Mouse (Mus musculus): ENCODE measurements around the gene Tigd4. TPM values are rescaled to one million over a fixed set of nuclear protein-coding genes. Genes with fewer than 3 reads are reported as not detected.

The Tigd4 gene
- polyA plus RNA-seq, 1 experiment from 2014 or later, result not detected

GRCm38 (mm10) chr3:84586736-84587135 lies 6.6 kb upstream of the Tigd4 start:
- Histone ChIP-seq H3K9me3 (no peaks in the 10 kb centered on the region), H3K27me3 (ENCODE audit: insufficient read depth, poor library complexity, severe bottlenecking) (no peaks in the 10 kb centered on the region), H3K4me1 (peaks cover 23% of the 10 kb centered on the region), H3K4me3 (no peak overlapping the region), H3K27ac (peak overlapping the region; percentile 37; the same call in 1 of the 2 replicates), H3K36me3 (no peaks in the 10 kb centered on the region)
- no peak for DNase-seq (ENCODE audit: low spot score)
- WGBS, result 26% methylated on average over 5 of the region's 5 CpGs

DNA sequence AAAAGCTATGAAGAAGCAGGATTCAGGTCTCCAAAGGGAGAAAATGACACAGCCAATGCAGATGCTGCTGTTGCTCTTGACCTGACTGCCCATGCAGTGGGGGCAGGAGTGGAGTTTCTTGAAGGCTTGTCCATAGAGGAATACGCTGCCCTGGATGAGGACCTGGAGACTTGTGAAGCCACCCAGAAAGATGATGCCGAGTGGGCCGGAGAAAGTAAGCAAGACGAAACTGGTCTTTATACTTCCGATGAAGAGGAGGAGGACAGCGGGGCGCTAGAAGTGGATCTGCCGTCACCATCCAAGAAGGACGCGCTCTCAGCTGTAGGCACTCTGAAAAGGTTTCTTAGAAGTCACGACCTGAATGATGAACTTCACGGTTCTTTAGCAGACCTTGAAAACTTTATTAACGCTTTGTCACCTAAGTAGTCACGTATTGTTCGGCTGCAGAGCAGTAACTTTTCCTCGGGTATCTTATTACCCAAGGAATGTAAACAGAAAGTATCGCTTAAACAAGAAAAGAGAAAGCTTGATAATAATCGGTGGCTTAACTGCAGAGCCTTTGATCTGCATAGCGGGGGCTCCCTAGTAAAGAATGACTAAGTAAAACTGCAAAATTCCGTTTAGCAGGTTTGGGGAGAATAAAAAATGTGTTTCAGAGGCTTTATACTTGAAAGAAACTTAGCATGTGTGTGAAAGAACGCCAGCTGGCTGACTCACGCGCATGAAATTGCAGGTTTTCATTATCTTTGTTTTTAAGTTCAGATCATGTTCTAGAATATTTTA lies 1.7 kb downstream of the Tigd4 start:
- peak overlapping the region; percentile 53 for H3K4me3 ChIP-seq
- H3K36me3 ChIP-seq, result no peaks in the 10 kb centered on the region
- DNase-seq (ENCODE audit: low spot score), result no peak
- H3K27ac ChIP-seq, result peak overlapping the region; percentile 31; the same call in 1 of the 2 replicates
- 0 out of 2 replicates have a peak, but pooled peaks cover 4% of the 10 kb centered on the region for H3K4me1 ChIP-seq
- 5% methylated on average over 23 of the region's 23 CpGs for WGBS
- H3K9me3 ChIP-seq, result no peaks in the 10 kb centered on the region
- 0 out of 2 replicates have a peak, but pooled peaks cover 6% of the 10 kb centered on the region for H3K27me3 ChIP-seq (ENCODE audit: insufficient read depth, poor library complexity, severe bottlenecking)

GRCm38 (mm10) chr3:84595677-84596234 lies 2.4 kb downstream of the Tigd4 start:
- H3K4me3 ChIP-seq, result peak overlapping the region; percentile 53; the same call in 1 of the 2 replicates
- DNase-seq (ENCODE audit: low spot score), result no peak
- no peak overlapping the region for H3K27ac ChIP-seq
- WGBS, result 43% methylated on average over 5 of the region's 5 CpGs
- H3K36me3 ChIP-seq, result no peaks in the 10 kb centered on the region
- 0 out of 2 replicates have a peak, but pooled peaks cover 6% of the 10 kb centered on the region for H3K27me3 ChIP-seq (ENCODE audit: insufficient read depth, poor library complexity, severe bottlenecking)
- H3K9me3 ChIP-seq, result no peaks in the 10 kb centered on the region
- H3K4me1 ChIP-seq, result 0 out of 2 replicates have a peak, but pooled peaks cover 4% of the 10 kb centered on the region

- Histone ChIP-seq H3K27ac (no peak overlapping the region), H3K4me3 (no peak overlapping the region), H3K9me3 (no peaks in the 10 kb centered on the region), H3K27me3 (ENCODE audit: insufficient read depth, poor library complexity, severe bottlenecking) (peaks cover 6% of the 10 kb centered on the region; the same call in 1 of the 2 replicates), H3K4me1 (0 out of 2 replicates have a peak, but pooled peaks cover 4% of the 10 kb centered on the region), H3K36me3 (no peaks in the 10 kb centered on the region)
- 79% methylated on average over 6 of the region's 6 CpGs for WGBS
- no peak for DNase-seq (ENCODE audit: low spot score)
Measured at GRCm38 (mm10) chr3:84597996-84598734, 4.8 kb downstream of the Tigd4 start.

- 0 out of 2 replicates have a peak, but pooled peaks cover 4% of the 10 kb centered on the region for H3K4me1 ChIP-seq
- H3K36me3 ChIP-seq, result no peaks in the 10 kb centered on the region
- no peak overlapping the region for H3K4me3 ChIP-seq
- H3K27ac ChIP-seq, result no peak overlapping the region
- 76% methylated on average over 6 of the region's 6 CpGs for WGBS
- H3K9me3 ChIP-seq, result no peaks in the 10 kb centered on the region
- peaks cover 6% of the 10 kb centered on the region; the same call in 1 of the 2 replicates for H3K27me3 ChIP-seq (ENCODE audit: insufficient read depth, poor library complexity, severe bottlenecking)
- DNase-seq (ENCODE audit: low spot score), result no peak
Measured at GRCm38 (mm10) chr3:84598756-84599155, 5.4 kb downstream of the Tigd4 start.

DNA sequence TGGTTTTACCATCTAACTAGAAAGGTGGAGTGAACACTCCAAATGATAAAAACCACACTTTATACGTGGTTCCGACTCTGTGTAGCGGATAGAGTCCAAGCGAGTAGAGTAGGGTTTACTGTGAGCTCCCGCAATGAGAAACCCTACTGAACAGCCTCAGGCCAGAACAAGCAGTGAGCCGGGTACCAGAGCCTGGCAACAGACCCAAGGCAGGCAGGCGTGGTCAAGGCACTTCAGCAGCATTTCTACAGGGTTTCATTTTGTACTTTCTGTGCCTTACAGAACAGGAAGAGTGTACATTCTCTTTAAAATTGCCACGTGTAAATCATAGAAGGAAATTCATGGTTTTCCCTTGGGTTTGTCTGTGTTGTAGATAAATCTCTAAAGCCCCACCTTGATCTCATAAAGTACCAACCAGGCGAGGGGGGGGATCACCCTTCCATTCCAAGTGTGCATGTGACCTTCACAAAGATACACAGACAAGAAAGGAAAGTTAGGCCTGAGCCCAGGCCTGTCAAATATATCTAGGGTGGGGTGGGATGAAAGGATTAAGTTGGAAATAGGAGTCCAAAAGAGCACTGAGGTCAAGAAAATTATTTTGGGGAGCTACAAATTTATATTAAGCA lies 8.6 kb downstream of the Tigd4 start:
- H3K4me3 ChIP-seq, result no peak overlapping the region
- no peak for DNase-seq (ENCODE audit: low spot score)
- H3K4me1 ChIP-seq, result no peaks in the 10 kb centered on the region
- WGBS, result 84% methylated on average over 9 of the region's 9 CpGs
- no peak overlapping the region for H3K27ac ChIP-seq
- 0 out of 2 replicates have a peak, but pooled peaks cover 5% of the 10 kb centered on the region for H3K9me3 ChIP-seq
- peaks cover 6% of the 10 kb centered on the region; the same call in 1 of the 2 replicates for H3K27me3 ChIP-seq (ENCODE audit: insufficient read depth, poor library complexity, severe bottlenecking)
- H3K36me3 ChIP-seq, result no peaks in the 10 kb centered on the region

- H3K27ac ChIP-seq, result no peak overlapping the region
- no peaks in the 10 kb centered on the region for H3K4me1 ChIP-seq
- 85% methylated on average over 2 of the region's 2 CpGs for WGBS
- DNase-seq (ENCODE audit: low spot score), result no peak
- no peak overlapping the region for H3K4me3 ChIP-seq
- no peaks in the 10 kb centered on the region; the same call in 1 of the 2 replicates for H3K27me3 ChIP-seq (ENCODE audit: insufficient read depth, poor library complexity, severe bottlenecking)
- H3K9me3 ChIP-seq, result 0 out of 2 replicates have a peak, but pooled peaks cover 5% of the 10 kb centered on the region
- no peaks in the 10 kb centered on the region for H3K36me3 ChIP-seq
Measured at GRCm38 (mm10) chr3:84602759-84603158, 9.4 kb downstream of the Tigd4 start.

GRCm38 (mm10) chr3:84603212-84603611 lies 9.8 kb downstream of the Tigd4 start:
- Histone ChIP-seq H3K27me3 (ENCODE audit: insufficient read depth, poor library complexity, severe bottlenecking) (no peaks in the 10 kb centered on the region; the same call in 1 of the 2 replicates), H3K9me3 (0 out of 2 replicates have a peak, but pooled peaks cover 5% of the 10 kb centered on the region), H3K4me1 (no peaks in the 10 kb centered on the region), H3K27ac (no peak overlapping the region), H3K36me3 (no peaks in the 10 kb centered on the region), H3K4me3 (no peak overlapping the region)
- WGBS, result 43% methylated on average over 7 of the region's 9 CpGs
- DNase-seq (ENCODE audit: low spot score), result no peak

DNA sequence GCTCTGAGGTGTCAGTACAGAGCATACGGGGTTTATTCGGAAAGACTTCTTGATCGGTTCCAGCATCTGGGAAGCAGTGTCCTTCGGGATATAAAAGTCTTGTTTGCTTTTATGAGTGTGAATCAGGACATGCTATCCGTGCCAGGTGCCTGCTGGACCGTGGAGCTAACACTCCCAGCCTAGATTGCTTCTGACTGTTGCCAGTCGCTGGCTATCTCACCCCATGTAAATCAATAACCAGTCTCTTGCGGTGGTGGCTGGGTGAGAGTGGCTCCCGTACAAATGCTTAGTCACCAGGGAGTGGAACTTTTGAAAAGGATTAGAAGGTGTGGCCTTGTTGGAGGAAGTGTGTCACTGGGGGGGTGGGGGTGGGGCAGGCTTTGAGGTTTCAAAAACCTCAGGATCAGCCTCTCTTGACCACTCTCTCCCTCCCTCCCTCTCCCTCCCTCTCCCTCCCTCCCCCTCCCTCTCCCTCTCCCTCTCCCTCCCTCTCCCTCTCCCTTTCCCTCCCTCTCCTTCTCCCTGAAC lies 16.9 kb downstream of the Tigd4 start:
- no peaks in the 10 kb centered on the region for H3K4me1 ChIP-seq
- no peaks in the 10 kb centered on the region for H3K27me3 ChIP-seq (ENCODE audit: insufficient read depth, poor library complexity, severe bottlenecking)
- H3K27ac ChIP-seq, result no peak overlapping the region
- 0 out of 2 replicates have a peak, but pooled peaks cover 5% of the 10 kb centered on the region for H3K9me3 ChIP-seq
- 74% methylated on average over 9 of the region's 9 CpGs for WGBS
- H3K36me3 ChIP-seq, result no peaks in the 10 kb centered on the region
- H3K4me3 ChIP-seq, result no peak overlapping the region
- DNase-seq (ENCODE audit: low spot score), result no peak

- no peak for DNase-seq (ENCODE audit: low spot score)
- no peaks in the 10 kb centered on the region for H3K36me3 ChIP-seq
- no peaks in the 10 kb centered on the region for H3K9me3 ChIP-seq
- H3K4me1 ChIP-seq, result no peaks in the 10 kb centered on the region
- no peak overlapping the region for H3K27ac ChIP-seq
- no peak overlapping the region for H3K4me3 ChIP-seq
- H3K27me3 ChIP-seq (ENCODE audit: insufficient read depth, poor library complexity, severe bottlenecking), result no peaks in the 10 kb centered on the region
- 21% methylated on average over 5 of the region's 5 CpGs for WGBS
Measured at GRCm38 (mm10) chr3:84615050-84615855, 21.9 kb downstream of the Tigd4 start.

DNA sequence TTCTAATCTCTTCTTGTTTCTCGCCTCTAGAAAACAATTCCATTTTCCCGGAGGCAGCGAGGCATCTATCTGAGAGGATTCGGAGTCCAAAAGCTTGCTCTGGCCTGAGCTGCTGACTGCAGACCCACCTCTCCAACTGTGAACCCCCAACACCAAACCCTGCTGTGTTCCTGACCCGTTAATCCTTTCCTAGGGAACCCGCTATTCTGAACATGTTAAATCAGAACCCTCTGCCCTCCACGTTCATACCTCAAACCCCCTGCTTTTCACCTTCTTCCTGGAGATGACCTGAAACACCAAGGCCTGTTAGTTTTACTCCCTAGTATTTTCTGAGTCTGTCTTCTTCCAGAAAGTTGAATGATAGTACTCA lies 22.5 kb downstream of the Tigd4 start:
- no peaks in the 10 kb centered on the region for H3K9me3 ChIP-seq
- H3K36me3 ChIP-seq, result no peaks in the 10 kb centered on the region
- H3K27me3 ChIP-seq (ENCODE audit: insufficient read depth, poor library complexity, severe bottlenecking), result no peaks in the 10 kb centered on the region
- no peak overlapping the region for H3K4me3 ChIP-seq
- no peaks in the 10 kb centered on the region for H3K4me1 ChIP-seq
- 36% methylated on average over 7 of the region's 7 CpGs for WGBS
- DNase-seq (ENCODE audit: low spot score), result no peak
- no peak overlapping the region for H3K27ac ChIP-seq

Measured in heart, embryonic 10.5 days (tissue).